In genomic region chr6:122800640-122801300, GRCm38 (mm10) we compare ENCODE assay signal across 8 mouse cellular contexts. TPM values are rescaled to one million over a fixed set of nuclear protein-coding genes. Genes with fewer than 3 reads are reported as not detected.
DNase-seq lines count a peak whose midpoint lies in the region; ATAC-seq and TF ChIP-seq lines count a peak whose summit lies in the region.

No protein-coding gene starts in this region.

- peak overlapping the region; percentile 53 for H3K27ac ChIP-seq in cerebellum, adult 2 months (ENCODE audit: insufficient read depth, low read length)
- peak overlapping the region; percentile 59 for H3K27ac ChIP-seq in lung, embryonic 16.5 days (ENCODE audit: low read length)
- H3K27ac ChIP-seq in hindbrain, embryonic 10.5 days, result peak overlapping the region; percentile 85

- no peaks in the 10 kb centered on the region for H3K27me3 ChIP-seq in cerebellum, adult 2 months (ENCODE audit: control insufficient read depth, insufficient read depth, low read length)
- H3K27me3 ChIP-seq in lung, embryonic 16.5 days (ENCODE audit: control insufficient read depth, insufficient read depth, low read depth, low read length), result no peaks in the 10 kb centered on the region; the same call in 1 of the 2 replicates
- H3K27me3 ChIP-seq in hindbrain, embryonic 10.5 days (ENCODE audit: insufficient read depth, poor library complexity, severe bottlenecking), result peaks cover 42% of the 10 kb centered on the region

- H3K4me3 ChIP-seq in cerebellum, adult 2 months (replicated peaks; ENCODE audit: insufficient read depth, low read depth, low read length), result peak overlapping the region; percentile 58
- H3K4me3 ChIP-seq in lung, embryonic 16.5 days (ENCODE audit: low read length), result peak overlapping the region; percentile 61
- peak overlapping the region; percentile 65 for H3K4me3 ChIP-seq in hindbrain, embryonic 10.5 days

- no peak for TF ChIP-seq POLR2A in cerebellum, adult 2 months (IDR thresholded peaks at IDR 0.05; ENCODE audit: borderline replicate concordance, insufficient read depth, low read length)

- DNase-seq in cerebellum, adult 2 months, result no peak
- DNase-seq in cerebellum, postnatal 25 days, result no peak
- DNase-seq in lung, postnatal 10 days, result no peak
- no peak for DNase-seq in hindbrain, embryonic 10.5 days (ENCODE audit: low spot score)
- no peak for DNase-seq in adipocyte (ENCODE audit: low spot score)
- DNase-seq in kidney, postnatal 10 days, result no peak

- peak; percentile 6; the same call in 1 of the 2 replicates for ATAC-seq in lung, embryonic 16.5 days (ENCODE audit: low read depth)
- peak; percentile 46 for ATAC-seq in megakaryocyte, adult 5-6 weeks (ENCODE audit: poor library complexity, severe bottlenecking)

- H3K4me1 ChIP-seq in cerebellum, adult 2 months (ENCODE audit: control insufficient read depth, insufficient read depth, low read length), result no peaks in the 10 kb centered on the region; the same call in 1 of the 2 replicates
- H3K4me1 ChIP-seq in lung, embryonic 16.5 days (replicated peaks; ENCODE audit: control insufficient read depth, insufficient read depth, low read length), result peaks cover 10% of the 10 kb centered on the region; the same call in 1 of the 2 replicates
- H3K4me1 ChIP-seq in hindbrain, embryonic 10.5 days (replicated peaks), result peaks cover 15% of the 10 kb centered on the region

- H3K36me3 ChIP-seq in lung, embryonic 16.5 days (ENCODE audit: control insufficient read depth, insufficient read depth, low read length), result no peaks in the 10 kb centered on the region
- H3K36me3 ChIP-seq in hindbrain, embryonic 10.5 days, result no peaks in the 10 kb centered on the region

- no peaks in the 10 kb centered on the region for H3K9me3 ChIP-seq in lung, embryonic 16.5 days (ENCODE audit: control insufficient read depth, low read length)
- no peaks in the 10 kb centered on the region for H3K9me3 ChIP-seq in hindbrain, embryonic 10.5 days

- WGBS in cerebellum, adult 2 months, result 23% methylated on average over 10 of the region's 10 CpGs
- WGBS in lung, embryonic 16.5 days, result 33% methylated on average over 10 of the region's 10 CpGs
- 44% methylated on average over 10 of the region's 10 CpGs for WGBS in hindbrain, embryonic 10.5 days

- no peak for TF ChIP-seq CTCF in cerebellum, adult 2 months (IDR thresholded peaks at IDR 0.05; ENCODE audit: borderline replicate concordance, insufficient read depth, low read depth, low read length)

- H3K4me2 ChIP-seq in lung, embryonic 16.5 days (ENCODE audit: low read depth, low read length), result peak overlapping the region; percentile 98

- H3K9ac ChIP-seq in lung, embryonic 16.5 days (ENCODE audit: low read length), result peak overlapping the region; percentile 79

RNA-seq across cellular contexts. Expression of gene Slc2a3, which starts 0.7 kb away (rescaled TPM):
- polyA plus RNA-seq in cerebellum, adult 2 months (2012; rRNA removed), result 102 and 112 TPM in 2 replicates
- 6.9 and 7.5 TPM in 2 replicates for polyA plus RNA-seq in lung, embryonic 16.5 days (2015; fragmentation: Nextera tagmentation; extraction: Ambion mirVana)
- polyA plus RNA-seq in hindbrain, embryonic 10.5 days (2016; fragmentation: Nextera tagmentation; extraction: Ambion mirVana), result 38.5 and 57.1 TPM in 2 replicates
- 44.5 and 48.4 TPM in 2 replicates for total RNA-seq in megakaryocyte, adult 5-6 weeks (2015)
- 51.4 and 63.5 TPM in 2 replicates for total RNA-seq in megakaryocyte, adult 5-6 weeks (2017)

RNA-seq across cellular contexts. Expression of gene Foxj2, which starts 18.9 kb away (rescaled TPM):
- polyA plus RNA-seq in cerebellum, adult 2 months (2012; rRNA removed), result 17.7 and 18.2 TPM in 2 replicates
- 5.5 and 6.2 TPM in 2 replicates for polyA plus RNA-seq in lung, embryonic 16.5 days (2015; fragmentation: Nextera tagmentation; extraction: Ambion mirVana)
- polyA plus RNA-seq in hindbrain, embryonic 10.5 days (2016; fragmentation: Nextera tagmentation; extraction: Ambion mirVana), result 2.5 and 3.6 TPM in 2 replicates
- total RNA-seq in megakaryocyte, adult 5-6 weeks (2015), result 35.6 and 43.1 TPM in 2 replicates
- total RNA-seq in megakaryocyte, adult 5-6 weeks (2017), result 10.2 and 16.1 TPM in 2 replicates

RNA-seq across cellular contexts. Expression of gene C3ar1, which starts 55.2 kb away (rescaled TPM):
- 0.38 and 0.44 TPM in 2 replicates for polyA plus RNA-seq in cerebellum, adult 2 months (2012; rRNA removed)
- polyA plus RNA-seq in lung, embryonic 16.5 days (2015; fragmentation: Nextera tagmentation; extraction: Ambion mirVana), result 3.1 and 3.4 TPM in 2 replicates
- 1.7 and 2.2 TPM in 2 replicates for polyA plus RNA-seq in hindbrain, embryonic 10.5 days (2016; fragmentation: Nextera tagmentation; extraction: Ambion mirVana)
- 4.4 and 5.3 TPM in 2 replicates for total RNA-seq in megakaryocyte, adult 5-6 weeks (2015)
- total RNA-seq in megakaryocyte, adult 5-6 weeks (2017), result 4.7 and 5.0 TPM in 2 replicates
